Mouse (Mus musculus): ENCODE measurements around the gene Exog.

GRCm38 (mm10) chr9:119465595-119465994, 20.9 kb downstream of the Exog start:
- TF ChIP-seq TAL1 (IDR thresholded peaks at IDR 0.05; ENCODE audit: low read length) (no peak), GATA1 (IDR thresholded peaks at IDR 0.05; ENCODE audit: low read length) (no peak)

Measured in erythroblast, embryonic 14.5 days (primary cell).